Mouse (Mus musculus) spleen, adult 2 months (tissue): ENCODE measurements at regions not wholly inside any gene's neighbourhood (a gene's known extent, or its start where the extent isn't known, plus 50 kb on each side); places are given as distances from the start of the nearest gene placed in this dataset.

Experiments used
- CTCF ChIP-seq: fragments of 200-500 bp; IDR thresholded peaks from 2 replicates; pipeline ENCODE4 v1.5.1; 2011; ENCODE audit warnings: mild to moderate bottlenecking, inconsistent platforms; ENCODE audit not compliant: insufficient read depth, insufficient read length, insufficient replicate concordance; ENCODE audit errors: extremely low read depth
- POLR2A ChIP-seq: fragments of 200-500 bp; IDR thresholded peaks from 2 replicates; pipeline ENCODE4 v1.6.1; 2011; ENCODE audit warnings: low read depth, low read length, inconsistent platforms

GRCm38 (mm10) chr11:94876707-94877106 is 59.3 kb upstream of the Col1a1 start:
- TF ChIP-seq CTCF (no peak), POLR2A (no peak)
